Mouse (Mus musculus) liver, embryonic 12.5 days (tissue): ENCODE results near the gene E2f3. TPM values are rescaled to one million over a fixed set of nuclear protein-coding genes. Genes with fewer than 3 reads are reported as not detected.

Experiments used
- polyA plus RNA-seq: library from polyadenylated mRNA; unstranded; fragments of >200 nt; fragmentation: Nextera tagmentation; extraction: Ambion mirVana; gene quantifications from 2 replicates; pipeline ENCODE4 v1.2.1, GENCODE M21; 2016

Gene E2f3
- polyA plus RNA-seq, 1 experiment from 2014 or later = 8.6 TPM

Other genes with a start within 250 kb of the E2f3 start
- 16.0 and 16.6 TPM in 2 replicates for gene Cdkal1, start 130.4 kb downstream of the E2f3 start, polyA plus RNA-seq
- 2.6 TPM in 2 replicates for gene Mboat1, start 150.4 kb upstream of the E2f3 start, polyA plus RNA-seq